Comparison of ENCODE assay signal across 27 mouse cellular contexts in the genomic region with DNA sequence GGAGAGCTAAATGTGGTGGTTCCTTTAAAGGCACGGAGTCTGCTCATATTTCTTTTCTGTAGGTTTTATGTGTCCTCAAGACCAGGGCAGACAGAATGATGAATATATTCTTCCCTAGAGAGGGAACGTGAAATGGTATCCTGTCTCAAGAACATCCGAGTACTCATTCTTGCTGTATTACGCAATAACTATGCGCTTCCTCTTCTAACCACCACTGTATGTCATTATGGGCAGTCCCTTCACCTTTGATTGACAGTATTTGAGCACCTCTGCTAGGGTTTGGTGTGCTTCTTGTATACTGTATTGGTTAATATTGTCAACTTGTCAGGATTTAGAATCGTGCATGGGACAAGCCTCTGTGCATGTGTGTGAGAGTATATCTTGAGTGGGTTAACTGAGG. TPM values are rescaled to one million over a fixed set of nuclear protein-coding genes. Genes with fewer than 3 reads are reported as not detected.
DNase-seq lines count a peak whose midpoint lies in the region; ATAC-seq lines count a peak whose summit lies in the region.
"Had no signal": no experiment of that assay in that cellular context is flagged by ENCODE, and none has a peak within 500 bp of the region (broad histone marks: within the 10 kb centered on the region; RNA-seq: fewer than 3 reads in every experiment).

No protein-coding gene starts in this region.

- DNase-seq in 3T3-L1 (ENCODE audit: low read depth, low spot score) = peak; percentile 31
- DNase-seq in A20 (ENCODE audit: low read depth, low spot score) = peak; percentile 27
- no peak for DNase-seq in adrenal gland, adult 18-20 months (ENCODE audit: low spot score in 2 of 2)
- no peak for DNase-seq in limb, embryonic 10.5 days (ENCODE audit: low spot score)
- no peak for DNase-seq in testis, postnatal 14 days (ENCODE audit: low spot score)
- DNase-seq: adrenal gland, adult 2 months; adrenal gland, postnatal 25 days; cerebellum, adult 2 months; cerebellum, postnatal 10 days; forebrain, postnatal 0 days; gastrocnemius, postnatal 14 days; heart, adult 11 months; heart, postnatal 10 days; heart, postnatal 4 days had no signal

- H3K4me1 ChIP-seq in heart, embryonic 11.5 days (ENCODE audit: control insufficient read depth, insufficient read depth, low read length) = no peaks in the 10 kb centered on the region
- no peaks in the 10 kb centered on the region for H3K4me1 ChIP-seq in limb, embryonic 10.5 days
- H3K4me1 ChIP-seq: embryonic facial prominence, embryonic 13.5 days; forebrain, embryonic 13.5 days; hindbrain, embryonic 13.5 days had no signal

- H3K27ac ChIP-seq in heart, embryonic 11.5 days (ENCODE audit: low read depth, low read length) = no peak overlapping the region
- no peak overlapping the region for H3K27ac ChIP-seq in limb, embryonic 10.5 days
- H3K27ac ChIP-seq: embryonic facial prominence, embryonic 13.5 days; forebrain, embryonic 13.5 days; hindbrain, embryonic 13.5 days; hindbrain, postnatal 0 days had no signal

- H3K4me3 ChIP-seq in heart, embryonic 11.5 days (ENCODE audit: low read depth, low read length) = no peak overlapping the region
- no peak overlapping the region for H3K4me3 ChIP-seq in limb, embryonic 10.5 days
- H3K4me3 ChIP-seq: embryonic facial prominence, embryonic 13.5 days; forebrain, embryonic 13.5 days; hindbrain, embryonic 13.5 days had no signal

- no peaks in the 10 kb centered on the region for H3K9me3 ChIP-seq in heart, embryonic 11.5 days (replicated peaks; ENCODE audit: control insufficient read depth, low read length)
- H3K9me3 ChIP-seq in limb, embryonic 10.5 days (replicated peaks) = no peaks in the 10 kb centered on the region
- H3K9me3 ChIP-seq: embryonic facial prominence, embryonic 13.5 days had no signal

- ATAC-seq in granulocyte monocyte progenitor cell, adult 5-6 weeks (replicated peaks; ENCODE audit: poor library complexity, severe bottlenecking) = peak; percentile 93
- peak; percentile 96 for ATAC-seq in megakaryocyte progenitor cell, adult 5-6 weeks (replicated peaks; ENCODE audit: poor library complexity)
- ATAC-seq in heart, embryonic 11.5 days (replicated peaks; ENCODE audit: insufficient number of reproducible peaks, low FRiP score, low TSS enrichment) = no peak
- ATAC-seq: activated CD4-positive, CD25-positive, alpha-beta regulatory T cell, adult 4 months; forebrain, embryonic 13.5 days; forebrain, postnatal 0 days; hindbrain, postnatal 0 days; intestine, embryonic 16.5 days; Patski had no signal

- H3K9ac ChIP-seq in heart, embryonic 11.5 days (ENCODE audit: low read depth, low read length) = no peak overlapping the region
- H3K9ac ChIP-seq: embryonic facial prominence, embryonic 13.5 days; forebrain, embryonic 13.5 days; forebrain, postnatal 0 days; hindbrain, embryonic 13.5 days had no signal

- no peak overlapping the region for H3K4me2 ChIP-seq in heart, embryonic 11.5 days
- H3K4me2 ChIP-seq: embryonic facial prominence, embryonic 13.5 days; forebrain, embryonic 13.5 days; hindbrain, embryonic 13.5 days had no signal

- no peaks in the 10 kb centered on the region for H3K36me3 ChIP-seq in heart, embryonic 11.5 days (ENCODE audit: control insufficient read depth, insufficient read depth, low read length)
- H3K36me3 ChIP-seq in limb, embryonic 10.5 days = no peaks in the 10 kb centered on the region
- H3K36me3 ChIP-seq: embryonic facial prominence, embryonic 13.5 days; hindbrain, embryonic 13.5 days had no signal

- H3K27me3 ChIP-seq in heart, embryonic 11.5 days (ENCODE audit: control insufficient read depth, insufficient read depth, low read length) = no peaks in the 10 kb centered on the region
- H3K27me3 ChIP-seq in limb, embryonic 10.5 days (ENCODE audit: low read depth, poor library complexity, severe bottlenecking) = no peaks in the 10 kb centered on the region
- H3K27me3 ChIP-seq: CH12.LX; embryonic facial prominence, embryonic 13.5 days; forebrain, embryonic 13.5 days; hindbrain, embryonic 13.5 days; Patski had no signal

- 78% methylated on average over 6 of the region's 6 CpGs for WGBS in heart, embryonic 11.5 days (ENCODE audit: insufficient replicate concordance)
- WGBS in limb, embryonic 10.5 days = 88% methylated on average over 6 of the region's 6 CpGs

RNA-seq across cellular contexts. Expression of gene Mefv, which starts 11.2 kb away (rescaled TPM):
- total RNA-seq in granulocyte monocyte progenitor cell, adult 5-6 weeks (2014; fragmentation: Nextera tagmentation) = 41.7 and 43.9 TPM in 2 replicates
- total RNA-seq in granulocyte monocyte progenitor cell, adult 5-6 weeks (2017) = 61.1 and 63.4 TPM in 2 replicates
- total RNA-seq in megakaryocyte progenitor cell, adult 5-6 weeks (2015) = 14.7 and 18.6 TPM in 2 replicates
- total RNA-seq in megakaryocyte progenitor cell, adult 5-6 weeks (2017) = 46.7 and 53.5 TPM in 2 replicates
- polyA plus RNA-seq in heart, embryonic 11.5 days (2014; fragmentation: Nextera tagmentation; extraction: Ambion mirVana) = not detected in 2 replicates
- total RNA-seq in adrenal gland, adult 18-20 months (2021) = not detected
- not detected in 2 replicates for polyA plus RNA-seq in limb, embryonic 10.5 days (2016; fragmentation: Nextera tagmentation; extraction: Ambion mirVana)
- total RNA-seq: adrenal gland, adult 2 months; adrenal gland, postnatal 25 days; CH12.LX; forebrain, postnatal 0 days; gastrocnemius, adult 18-20 months; gastrocnemius, postnatal 14 days; heart, postnatal 10 days; heart, postnatal 4 days; hindbrain, postnatal 0 days had no signal
- polyA plus RNA-seq: activated CD4-positive, CD25-positive, alpha-beta regulatory T cell, adult 4 months; adrenal gland, adult 2 months; cerebellum, adult 2 months; embryonic facial prominence, embryonic 13.5 days; forebrain, embryonic 13.5 days; forebrain, postnatal 0 days; heart, embryonic 14.5 days; hindbrain, embryonic 13.5 days; hindbrain, postnatal 0 days; Patski had no signal

RNA-seq across cellular contexts. Expression of gene Zfp263, which starts 37.2 kb away (rescaled TPM):
- total RNA-seq in granulocyte monocyte progenitor cell, adult 5-6 weeks (2014; fragmentation: Nextera tagmentation) = 26.5 and 43.4 TPM in 2 replicates
- total RNA-seq in granulocyte monocyte progenitor cell, adult 5-6 weeks (2017) = 44.7 and 56.1 TPM in 2 replicates
- total RNA-seq in megakaryocyte progenitor cell, adult 5-6 weeks (2015) = 27.6 and 31.6 TPM in 2 replicates
- 38.0 and 45.6 TPM in 2 replicates for total RNA-seq in megakaryocyte progenitor cell, adult 5-6 weeks (2017)
- polyA plus RNA-seq in heart, embryonic 11.5 days (2014; fragmentation: Nextera tagmentation; extraction: Ambion mirVana) = 20.1 and 21.2 TPM in 2 replicates
- 10 to 100 TPM; 21.6 to 23.0 TPM for total RNA-seq in adrenal gland, adult 18-20 months (2021)
- polyA plus RNA-seq in limb, embryonic 10.5 days (2016; fragmentation: Nextera tagmentation; extraction: Ambion mirVana) = 42.8 and 51.1 TPM in 2 replicates

Comparison
In these comparisons a context has a peak if more than half of its experiments do, and no peak if none do; other contexts are left out.
1. DNase-seq: peak in 3T3-L1 (single experiment) and A20 (single experiment); none in adrenal gland, adult 18-20 months (0 of 2), limb, embryonic 10.5 days (single experiment) and testis, postnatal 14 days (single experiment).
2. RNA of gene Mefv, which starts 11.2 kb away (total RNA-seq): 41.7 to 63.4 TPM in granulocyte monocyte progenitor cell, adult 5-6 weeks and 14.7 to 53.5 TPM in megakaryocyte progenitor cell, adult 5-6 weeks; not detected in adrenal gland, adult 18-20 months; every median in the first group is over 10 times any median in the second.